Mouse (Mus musculus): ENCODE measurements around the gene Hist1h1a. TPM values are rescaled to one million over a fixed set of nuclear protein-coding genes. Genes with fewer than 3 reads are reported as not detected.
"Not testable (repeated sequence)": the region's sequence is repeated elsewhere in the genome, so short reads cannot be mapped to it uniquely, and the experiment has no call there.

Gene Hist1h1a
- total RNA-seq, 2 experiments from 2014 or later: 4.3 to 5.4 TPM

GRCm38 (mm10) chr13:23760240-23760971 is 3.1 kb upstream of the Hist1h1a start:
- no peak for DNase-seq

- DNase-seq: peak; percentile 97 to 98
These were observed 2.2 kb upstream of the Hist1h1a start, which contains the start of gene Hist1h4a for GRCm38 (mm10) chr13:23760972-23761864. Gene Hist1h4a (minus strand): TSS chr13:23761230.

GRCm38 (mm10) chr13:23761871-23762821 is 1.3 kb upstream of the Hist1h1a start, which contains the start of gene Hist1h3a:
Gene Hist1h3a (minus strand): TSS chr13:23762386.
- peak; percentile 65 to 78 for DNase-seq

GRCm38 (mm10) chr13:23763242-23763585 is 252 bp upstream of the Hist1h1a start:
- no peak for DNase-seq

- DNase-seq: no peak
These were observed 1.1 kb downstream of the Hist1h1a start for GRCm38 (mm10) chr13:23764324-23765171.

GRCm38 (mm10) chr13:23765172-23765513 is 1.7 kb downstream of the Hist1h1a start:
- no peak for DNase-seq

GRCm38 (mm10) chr13:23766772-23767171 is 3.3 kb downstream of the Hist1h1a start:
- DNase-seq: no peak

GRCm38 (mm10) chr13:23768834-23769397 is 5.5 kb downstream of the Hist1h1a start:
- DNase-seq: no peak

- not testable (repeated sequence) for DNase-seq
These were observed 6.1 kb downstream of the Hist1h1a start, which contains the start of gene Trim38 for GRCm38 (mm10) chr13:23769613-23770012. Gene Trim38 (plus strand): TSS chr13:23769913.

GRCm38 (mm10) chr13:23772561-23773313 is 9.3 kb downstream of the Hist1h1a start:
- DNase-seq: peak in 1 of 2 experiments; percentile 33

GRCm38 (mm10) chr13:23778339-23778738 is 14.9 kb downstream of the Hist1h1a start:
- no peak for DNase-seq

- DNase-seq: no peak
These were observed 15.6 kb downstream of the Hist1h1a start for GRCm38 (mm10) chr13:23779025-23779424.

- peak; percentile 22 to 63 for DNase-seq
These were observed 29.1 kb downstream of the Hist1h1a start for GRCm38 (mm10) chr13:23792520-23792919.

- peak in 1 of 2 experiments; percentile 19 for DNase-seq
These were observed 35.9 kb downstream of the Hist1h1a start for GRCm38 (mm10) chr13:23799405-23799804.

GRCm38 (mm10) chr13:23804532-23804931 is 41.1 kb downstream of the Hist1h1a start:
- no peak for DNase-seq

GRCm38 (mm10) chr13:23806422-23807052 is 43.1 kb downstream of the Hist1h1a start, which contains the start of gene Slc17a2:
Gene Slc17a2 (plus strand): TSS chr13:23806993.
- no peak for DNase-seq

Data from heart, adult 18-20 months (tissue).